Mouse (Mus musculus) layer of hippocampus, adult 11-12 months (tissue): ENCODE data around the gene Tex2.

Source experiments
- DNase-seq: peaks from one replicate; pipeline ENCODE4 v3.0.0; 2022; ENCODE audit warnings: low spot score

The Tex2 gene

DNA sequence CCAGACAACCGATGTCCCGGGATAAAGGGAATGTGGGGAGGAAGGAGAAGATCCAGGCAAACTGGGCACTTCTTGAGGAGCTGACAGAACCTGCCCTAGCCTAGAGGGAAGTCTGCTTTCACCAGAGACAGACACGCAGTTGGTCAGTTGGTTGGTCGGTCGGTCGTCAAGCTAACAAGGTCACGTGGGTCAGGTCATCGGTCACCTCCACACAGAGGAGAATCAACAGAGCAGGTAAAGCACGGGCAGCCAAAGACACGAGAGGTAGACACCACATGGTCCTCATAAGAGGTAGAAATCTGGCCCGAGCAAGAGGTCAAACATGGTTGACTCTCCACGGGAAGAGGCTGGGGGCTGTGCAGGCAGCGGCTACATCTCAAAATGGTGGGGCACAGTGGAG lies 70.2 kb downstream of the Tex2 start:
- DNase-seq, result no peak

GRCm38 (mm10) chr11:106542385-106542784 lies 70.8 kb downstream of the Tex2 start:
- DNase-seq, result no peak

DNA sequence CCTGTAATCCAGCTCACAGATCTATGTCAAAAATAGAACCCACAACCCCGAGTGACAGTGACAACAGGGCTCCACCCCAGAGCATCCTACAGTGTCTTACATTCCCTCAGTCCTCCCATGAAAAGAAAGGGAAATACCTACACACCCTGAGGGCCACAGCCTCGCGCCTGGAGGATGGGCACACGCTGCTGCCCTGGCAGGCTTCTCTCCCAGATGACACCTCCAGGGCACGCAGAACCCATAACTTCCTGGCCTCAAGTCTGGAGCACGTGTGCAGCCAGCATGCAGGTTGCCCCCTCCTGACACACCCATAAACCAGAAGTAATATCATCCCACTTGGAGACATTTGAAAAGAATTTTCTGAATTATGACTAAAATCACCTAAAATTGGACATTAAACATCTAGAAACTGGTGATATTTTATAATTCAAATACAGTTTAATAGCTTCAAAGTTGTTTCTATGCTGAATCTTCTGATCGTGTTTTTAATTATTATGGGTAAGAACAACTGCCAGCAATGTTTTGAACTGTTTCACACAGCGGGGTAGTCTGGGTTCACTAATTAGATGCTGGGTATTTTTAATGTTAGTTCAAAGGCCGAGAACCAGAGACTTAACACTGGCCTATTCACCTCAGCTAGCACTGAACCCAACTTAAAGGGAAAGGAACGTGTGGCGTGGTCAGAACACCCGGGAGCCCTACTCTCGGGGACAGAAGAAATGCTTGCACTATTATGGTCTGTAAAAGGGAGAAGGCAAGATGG lies 72.5 kb downstream of the Tex2 start:
- DNase-seq, result no peak

- no peak for DNase-seq
Measured at GRCm38 (mm10) chr11:106536253-106536912, 76.8 kb downstream of the Tex2 start.

DNA sequence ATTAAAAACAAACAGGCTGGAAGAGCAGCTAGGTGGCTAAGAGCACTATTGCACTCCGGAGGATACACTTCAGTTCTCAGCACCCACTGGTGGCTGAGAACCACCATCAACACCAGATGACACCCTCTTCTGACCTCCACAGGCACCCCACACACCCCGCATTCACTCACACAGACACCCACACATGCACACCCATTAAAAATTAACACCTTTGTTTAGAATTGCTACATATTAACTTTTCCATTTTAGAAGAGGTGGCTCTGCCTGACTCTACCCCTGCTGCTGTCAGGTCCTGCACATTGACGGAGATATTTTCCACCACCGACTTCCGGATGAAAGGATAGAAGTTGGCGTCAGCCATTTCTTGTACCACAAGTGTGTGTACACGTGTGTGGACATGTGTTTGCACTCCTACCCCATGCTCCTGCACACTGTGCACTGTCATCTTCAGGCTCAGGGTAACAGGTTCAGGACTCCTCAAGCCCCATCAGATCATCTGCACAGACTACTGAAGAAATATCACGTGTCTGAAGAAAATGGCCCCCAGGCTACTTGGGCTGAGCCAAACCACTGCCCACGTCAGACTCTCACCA lies 77.5 kb downstream of the Tex2 start:
- DNase-seq, result no peak

DNA sequence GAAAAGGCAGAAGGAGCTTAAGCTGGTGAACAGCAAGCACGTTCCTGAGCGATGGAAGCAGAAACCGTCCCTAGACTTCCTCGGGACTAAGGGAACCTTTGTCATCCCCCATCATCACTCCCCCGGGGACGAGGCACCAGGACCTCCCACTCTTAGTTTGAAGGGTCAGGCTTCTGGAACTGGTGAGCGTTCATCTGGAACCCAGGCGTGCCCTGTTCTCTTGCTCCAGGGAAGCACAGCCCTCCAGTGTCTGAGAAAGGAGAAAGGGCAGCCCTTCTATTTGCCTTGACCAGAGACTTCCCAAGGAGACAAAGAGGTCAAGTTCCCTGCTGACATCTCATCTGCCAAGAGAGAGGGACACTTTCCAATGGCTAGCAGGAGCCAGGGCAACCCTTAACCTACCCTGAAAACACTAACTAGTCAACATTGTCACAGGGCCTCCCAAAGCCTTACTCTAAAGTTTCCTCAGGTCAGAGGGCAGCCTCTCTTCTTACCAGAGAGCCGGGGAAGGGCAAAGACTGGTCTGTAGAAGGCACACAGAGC lies 80.9 kb downstream of the Tex2 start:
- no peak for DNase-seq

GRCm38 (mm10) chr11:106529786-106530185 lies 83.4 kb downstream of the Tex2 start:
- no peak for DNase-seq

DNA sequence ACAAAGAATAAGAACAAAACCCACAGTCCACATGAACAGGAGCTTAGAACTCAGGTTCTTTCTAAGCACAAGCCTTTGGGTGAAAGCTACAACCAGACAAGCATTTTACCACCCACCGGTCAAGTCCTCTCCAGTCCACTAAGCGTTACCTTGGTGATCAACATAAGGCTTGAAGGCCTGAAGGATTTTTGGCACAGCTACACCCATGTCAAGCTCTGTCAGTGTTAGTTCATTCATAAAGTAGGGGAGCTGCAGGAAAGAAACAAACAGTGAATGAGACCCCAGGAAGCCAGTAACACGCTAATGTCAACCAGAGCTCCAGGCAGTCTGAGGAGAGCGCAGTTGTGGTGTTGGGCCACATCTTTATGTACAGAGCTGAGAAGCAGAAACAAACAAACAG lies 84.1 kb downstream of the Tex2 start:
- no peak for DNase-seq

GRCm38 (mm10) chr11:106527926-106528325 lies 85.3 kb downstream of the Tex2 start:
- no peak for DNase-seq

DNA sequence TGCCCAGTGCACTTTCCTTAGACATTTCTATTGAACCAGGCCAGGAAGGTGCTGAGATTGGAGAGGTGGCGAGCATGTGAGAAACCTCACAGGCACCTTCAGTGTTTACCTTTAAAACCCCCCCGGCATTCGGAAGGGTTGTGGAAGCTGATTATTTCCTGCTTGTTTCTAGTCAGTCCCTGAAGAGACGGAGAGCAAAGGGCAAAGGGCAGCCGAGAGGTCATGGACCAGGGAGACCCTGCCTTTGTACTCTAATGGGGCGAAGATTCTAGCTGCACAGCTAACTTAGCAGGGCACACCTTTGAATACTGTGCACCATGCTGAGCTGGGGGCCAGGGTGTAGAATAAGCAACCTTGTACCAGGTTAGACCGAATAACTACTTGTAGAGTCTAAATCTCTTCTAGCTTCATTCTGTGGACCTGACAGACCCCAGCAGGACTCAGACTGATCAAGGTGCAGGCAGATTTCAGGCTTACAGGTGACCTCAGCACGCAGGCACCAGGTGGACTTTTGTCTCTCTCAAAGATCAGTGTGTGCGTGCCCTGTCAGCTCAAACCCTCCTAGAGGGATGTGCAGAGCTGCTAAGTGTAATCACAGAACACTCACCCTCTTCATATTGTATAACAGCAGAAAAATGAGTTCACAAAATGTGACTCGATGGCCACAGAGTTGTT lies 85.9 kb downstream of the Tex2 start:
- no peak for DNase-seq

DNA sequence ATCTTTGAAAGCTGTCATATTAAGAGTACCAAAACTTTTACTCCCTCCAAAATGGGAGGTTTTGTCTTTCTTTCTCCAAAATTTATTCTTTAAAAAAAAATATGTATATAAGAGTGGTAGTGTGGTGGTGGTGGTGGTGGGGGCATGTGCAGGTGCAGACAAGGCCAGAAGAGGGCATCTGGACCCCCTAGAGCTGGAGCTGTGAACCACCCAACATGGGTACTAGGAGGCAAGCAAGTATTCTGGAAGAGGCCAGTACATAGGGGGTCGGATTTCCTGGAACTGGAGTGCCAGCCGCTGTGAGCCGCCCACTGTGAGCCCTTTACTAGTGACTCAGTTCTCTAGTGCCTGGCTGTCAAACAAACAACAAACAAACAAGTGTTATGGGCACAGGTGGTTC lies 90.7 kb downstream of the Tex2 start:
- no peak for DNase-seq

GRCm38 (mm10) chr11:106521612-106522011 lies 91.6 kb downstream of the Tex2 start:
- DNase-seq, result no peak

- DNase-seq, result no peak
Measured at GRCm38 (mm10) chr11:106520404-106520803, 92.8 kb downstream of the Tex2 start.

GRCm38 (mm10) chr11:106519519-106519918 lies 93.7 kb downstream of the Tex2 start:
- DNase-seq, result no peak

DNA sequence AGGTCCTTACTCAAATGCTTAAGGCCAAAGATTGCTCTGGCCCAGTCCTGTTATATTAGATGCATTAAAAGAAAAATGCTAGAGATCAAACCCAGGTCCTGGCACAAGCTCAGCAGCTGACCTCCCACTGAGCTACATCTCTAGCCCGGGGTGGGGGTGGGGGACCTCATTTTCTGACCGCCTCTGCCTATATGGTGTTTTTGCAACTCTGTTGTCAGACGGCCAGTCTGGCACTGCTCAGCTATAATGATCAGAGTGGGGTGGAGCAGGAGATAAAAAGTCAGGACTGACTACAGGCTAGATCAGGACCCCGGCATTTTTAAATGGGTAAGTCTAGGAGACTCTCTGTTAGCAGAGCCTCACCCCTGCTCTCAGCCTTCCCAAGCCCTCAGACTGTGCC lies 94.8 kb downstream of the Tex2 start:
- DNase-seq, result no peak

DNA sequence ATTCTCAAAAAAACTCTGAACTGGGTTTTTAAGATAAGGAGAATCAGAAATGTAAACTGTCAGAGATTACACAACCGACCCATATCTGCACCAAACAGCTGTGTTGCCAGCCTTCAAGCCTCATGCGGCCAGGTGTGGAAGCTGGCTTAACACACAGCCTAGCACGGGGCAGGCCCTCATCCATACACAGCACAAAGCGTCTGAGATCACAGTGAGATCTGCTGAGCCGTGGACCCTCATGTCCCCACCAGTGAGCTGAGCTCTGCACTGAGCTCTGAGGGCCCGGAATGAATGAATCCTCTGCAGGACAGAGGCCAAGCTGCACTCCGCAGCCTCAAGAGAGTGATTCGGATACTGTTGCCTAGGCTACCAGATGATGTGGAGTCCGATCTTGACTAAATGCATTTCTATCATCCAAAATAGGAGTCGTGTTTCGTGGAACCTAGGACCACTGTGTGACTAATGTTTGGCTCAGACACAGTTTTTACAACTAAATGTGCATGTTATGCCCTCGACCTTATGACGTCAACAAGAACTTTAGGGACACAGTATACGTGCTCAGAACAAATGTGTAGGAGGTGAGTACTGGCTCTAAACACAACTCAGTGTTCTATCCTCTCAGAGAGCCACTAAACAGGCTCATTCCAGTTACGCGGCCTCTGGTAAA lies 98.0 kb downstream of the Tex2 start:
- no peak for DNase-seq

- DNase-seq, result no peak
Measured at GRCm38 (mm10) chr11:106514446-106514845, 98.8 kb downstream of the Tex2 start.

DNA sequence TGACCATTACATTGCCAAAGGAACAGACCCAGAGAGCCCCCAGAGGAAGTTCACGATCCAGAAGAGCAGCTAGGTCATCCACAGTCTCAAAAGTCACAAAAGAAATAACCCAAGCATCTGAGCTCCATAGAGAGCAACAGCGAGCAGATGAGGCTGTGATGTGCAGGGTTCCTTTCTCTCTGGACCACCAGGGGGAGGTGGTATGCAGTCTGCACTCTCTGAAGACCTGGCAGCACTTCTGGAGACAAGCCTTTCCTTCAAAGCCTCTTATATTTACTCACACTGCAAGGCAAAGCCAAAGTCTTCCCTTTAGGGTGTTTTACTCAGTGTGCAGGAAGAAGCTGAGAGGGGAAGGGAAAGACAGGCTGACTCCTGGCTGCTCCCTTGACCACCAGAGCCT lies 100.1 kb downstream of the Tex2 start:
- peak; percentile 65 for DNase-seq

DNA sequence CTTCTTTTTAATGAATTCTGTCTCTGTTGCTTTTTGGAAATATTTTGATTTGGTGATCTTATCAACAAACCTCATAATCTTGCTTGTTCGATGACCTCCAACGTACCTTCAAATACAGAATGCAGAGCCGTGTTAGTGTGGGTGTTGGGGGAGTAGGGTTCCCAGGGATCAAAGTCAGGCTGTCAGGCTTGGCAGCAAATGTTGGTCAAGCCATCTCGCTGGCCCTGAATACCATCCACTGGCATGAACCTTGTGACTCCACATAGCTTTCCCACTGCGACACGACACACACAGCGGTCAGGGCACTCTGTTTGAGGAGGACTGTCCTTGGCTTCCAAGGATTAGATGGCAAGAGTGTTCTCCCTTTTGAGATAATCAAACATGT lies 101.2 kb downstream of the Tex2 start:
- no peak for DNase-seq

DNA sequence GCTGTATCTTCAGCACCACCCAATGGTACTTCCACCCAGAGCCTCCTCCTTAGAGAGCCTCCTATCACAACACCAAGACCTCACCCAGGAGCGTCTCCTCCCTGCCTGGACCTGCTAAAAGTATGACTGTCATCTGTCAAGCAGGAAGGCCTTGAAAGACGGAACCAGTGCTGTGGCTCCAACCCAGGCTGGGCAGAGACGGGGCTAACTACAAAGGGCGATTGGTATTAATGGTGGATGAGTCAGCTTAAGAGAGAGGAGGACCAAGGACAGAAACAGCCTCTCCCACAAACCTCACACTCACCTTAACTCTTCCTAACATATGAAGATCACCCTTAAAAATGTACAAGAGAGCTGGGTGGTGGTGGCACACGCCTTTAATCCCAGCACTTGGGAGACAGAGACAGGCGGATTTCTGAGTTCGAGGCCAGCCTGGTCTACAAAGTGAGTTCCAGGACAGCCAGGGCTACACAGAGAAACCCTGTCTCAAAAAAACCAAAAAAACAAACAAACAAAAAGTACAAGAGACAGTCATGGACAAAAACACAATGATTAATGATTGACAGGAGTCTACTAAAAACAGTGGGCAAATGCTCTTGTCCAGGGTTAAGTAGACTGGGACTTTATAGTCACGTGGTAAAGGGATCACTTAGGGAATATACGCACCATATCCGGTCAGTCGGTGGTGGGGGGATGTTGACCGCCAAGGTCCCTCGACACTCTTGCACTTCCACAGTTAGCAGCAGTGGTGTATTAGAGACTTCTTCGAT lies 101.8 kb downstream of the Tex2 start:
- DNase-seq, result no peak

DNA sequence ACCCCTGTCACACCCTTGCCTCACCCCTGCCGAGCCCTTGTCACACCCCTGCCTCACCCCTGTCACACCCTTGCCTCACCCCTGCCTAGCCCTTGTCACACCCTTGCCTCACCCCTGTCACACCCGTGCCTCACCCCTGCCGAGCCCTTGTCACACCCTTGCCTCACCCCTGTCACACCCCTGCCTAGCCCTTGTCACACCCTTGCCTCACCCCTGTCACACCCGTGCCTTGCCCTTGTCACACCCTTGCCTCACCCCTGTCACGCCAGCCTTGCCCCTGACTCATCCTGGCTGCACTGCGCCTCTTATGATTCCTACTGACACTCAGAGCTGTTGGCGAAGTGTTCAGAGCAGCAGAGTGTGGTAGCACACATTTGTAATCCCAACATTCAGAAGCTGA lies 105.6 kb downstream of the Tex2 start:
- DNase-seq, result no peak
